Mouse (Mus musculus) R1 (cell line): ENCODE results near the gene 4930562C15Rik.
"Not testable (repeated sequence)": the region's sequence is repeated elsewhere in the genome, so short reads cannot be mapped to it uniquely, and the experiment has no call there.

Experiments
- DNase-seq: peaks from one replicate; pipeline ENCODE4 v3.0.0-alpha.2; 2018; ENCODE audit warnings: low read depth, low spot score

4930562C15Rik gene

GRCm38 (mm10) chr16:4835191-4835590 is at the start of gene 4930562C15Rik:
TSS of gene 4930562C15Rik (plus strand) at chr16:4835416.
- DNase-seq, result no peak

- DNase-seq, result no peak
Observed at GRCm38 (mm10) chr16:4785706-4786105, 49.5 kb upstream of the 4930562C15Rik start.

GRCm38 (mm10) chr16:4788176-4788575 is 47.0 kb upstream of the 4930562C15Rik start:
- DNase-seq, result no peak

- DNase-seq, result peak; percentile 58
Observed at GRCm38 (mm10) chr16:4789311-4789768, 45.9 kb upstream of the 4930562C15Rik start.

- peak; percentile 95 for DNase-seq
Observed at GRCm38 (mm10) chr16:4789810-4790559, 45.2 kb upstream of the 4930562C15Rik start, which contains the start of gene Cdip1. TSS of gene Cdip1 (minus strand) at chr16:4790292.

- DNase-seq, result no peak
Observed at GRCm38 (mm10) chr16:4791332-4791731, 43.9 kb upstream of the 4930562C15Rik start.

- no peak for DNase-seq
Observed at GRCm38 (mm10) chr16:4796631-4797030, 38.6 kb upstream of the 4930562C15Rik start.

- DNase-seq, result peak; percentile 71
Observed at GRCm38 (mm10) chr16:4818349-4818748, 16.9 kb upstream of the 4930562C15Rik start.

GRCm38 (mm10) chr16:4824466-4824865 is 10.8 kb upstream of the 4930562C15Rik start:
- DNase-seq, result not testable (repeated sequence)

- no peak for DNase-seq
Observed at GRCm38 (mm10) chr16:4827639-4828038, 7.6 kb upstream of the 4930562C15Rik start.

- DNase-seq, result no peak
Observed at GRCm38 (mm10) chr16:4829271-4829900, 5.8 kb upstream of the 4930562C15Rik start.

GRCm38 (mm10) chr16:4831650-4832419 is 3.4 kb upstream of the 4930562C15Rik start:
- peak; percentile 37 for DNase-seq

GRCm38 (mm10) chr16:4833858-4834257 is 1.4 kb upstream of the 4930562C15Rik start:
- no peak for DNase-seq

GRCm38 (mm10) chr16:4837631-4838030 is 2.4 kb downstream of the 4930562C15Rik start:
- DNase-seq, result no peak

GRCm38 (mm10) chr16:4839552-4839951 is 4.3 kb downstream of the 4930562C15Rik start:
- no peak for DNase-seq

GRCm38 (mm10) chr16:4840231-4840630 is 5.0 kb downstream of the 4930562C15Rik start:
- DNase-seq, result no peak

GRCm38 (mm10) chr16:4847041-4847440 is 11.8 kb downstream of the 4930562C15Rik start:
- DNase-seq, result no peak

GRCm38 (mm10) chr16:4848090-4848489 is 12.9 kb downstream of the 4930562C15Rik start:
- no peak for DNase-seq

GRCm38 (mm10) chr16:4850361-4850760 is 15.1 kb downstream of the 4930562C15Rik start:
- no peak for DNase-seq

GRCm38 (mm10) chr16:4850938-4851628 is 15.9 kb downstream of the 4930562C15Rik start:
- DNase-seq, result no peak

- DNase-seq, result no peak
Observed at GRCm38 (mm10) chr16:4855046-4855650, 19.9 kb downstream of the 4930562C15Rik start.
